Mouse (Mus musculus): ENCODE measurements at regions not wholly inside any gene's neighbourhood (a gene's known extent, or its start where the extent isn't known, plus 50 kb on each side); places are given as distances from the start of the nearest gene placed in this dataset.

- peak in 1 of 2 experiments; percentile 13 for DNase-seq (ENCODE audit: low read depth in 2 of 2, low spot score in 2 of 2)
Observed at GRCm38 (mm10) chr2:30718329-30718675, 85.2 kb downstream of the 1700001O22Rik start.

DNA sequence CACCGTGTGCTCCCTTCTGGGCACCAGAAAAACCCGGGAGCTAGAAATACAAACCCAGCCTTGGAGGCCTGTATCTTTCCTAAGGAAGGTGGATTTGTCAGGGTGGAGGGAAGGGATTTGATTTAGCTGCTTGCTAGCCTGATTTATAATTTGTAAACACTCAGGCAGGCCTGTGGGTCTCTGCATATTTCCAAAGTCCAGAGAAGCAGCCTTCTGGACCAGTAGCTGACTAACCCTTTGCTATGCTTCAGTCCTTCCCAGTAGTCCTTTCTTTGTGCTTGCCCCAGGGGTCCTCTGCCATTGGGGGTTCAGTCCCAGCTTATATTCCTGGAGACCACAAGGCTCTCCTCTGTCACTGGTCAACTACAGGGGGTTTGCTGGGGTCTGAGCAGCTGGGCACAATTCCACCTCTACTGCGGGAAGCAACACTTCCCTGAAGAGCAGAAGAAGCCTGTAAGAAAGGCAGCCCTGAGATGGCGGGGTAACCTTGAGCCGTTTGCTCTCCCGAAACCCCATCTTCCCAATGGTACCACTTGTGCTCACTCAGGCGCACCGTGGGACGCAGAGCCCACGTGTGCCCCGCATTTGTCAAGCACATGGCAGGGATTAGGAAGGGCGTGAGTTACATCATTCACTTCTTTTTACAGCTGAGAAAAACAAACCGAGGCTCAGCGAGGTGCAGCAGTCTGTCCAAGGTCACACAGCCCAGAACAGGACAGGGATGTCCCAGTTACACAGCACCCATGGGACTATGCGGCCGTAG lies 85.7 kb downstream of the 1700001O22Rik start:
- no peak for DNase-seq (ENCODE audit: low read depth in 2 of 2, low spot score in 2 of 2)

DNA sequence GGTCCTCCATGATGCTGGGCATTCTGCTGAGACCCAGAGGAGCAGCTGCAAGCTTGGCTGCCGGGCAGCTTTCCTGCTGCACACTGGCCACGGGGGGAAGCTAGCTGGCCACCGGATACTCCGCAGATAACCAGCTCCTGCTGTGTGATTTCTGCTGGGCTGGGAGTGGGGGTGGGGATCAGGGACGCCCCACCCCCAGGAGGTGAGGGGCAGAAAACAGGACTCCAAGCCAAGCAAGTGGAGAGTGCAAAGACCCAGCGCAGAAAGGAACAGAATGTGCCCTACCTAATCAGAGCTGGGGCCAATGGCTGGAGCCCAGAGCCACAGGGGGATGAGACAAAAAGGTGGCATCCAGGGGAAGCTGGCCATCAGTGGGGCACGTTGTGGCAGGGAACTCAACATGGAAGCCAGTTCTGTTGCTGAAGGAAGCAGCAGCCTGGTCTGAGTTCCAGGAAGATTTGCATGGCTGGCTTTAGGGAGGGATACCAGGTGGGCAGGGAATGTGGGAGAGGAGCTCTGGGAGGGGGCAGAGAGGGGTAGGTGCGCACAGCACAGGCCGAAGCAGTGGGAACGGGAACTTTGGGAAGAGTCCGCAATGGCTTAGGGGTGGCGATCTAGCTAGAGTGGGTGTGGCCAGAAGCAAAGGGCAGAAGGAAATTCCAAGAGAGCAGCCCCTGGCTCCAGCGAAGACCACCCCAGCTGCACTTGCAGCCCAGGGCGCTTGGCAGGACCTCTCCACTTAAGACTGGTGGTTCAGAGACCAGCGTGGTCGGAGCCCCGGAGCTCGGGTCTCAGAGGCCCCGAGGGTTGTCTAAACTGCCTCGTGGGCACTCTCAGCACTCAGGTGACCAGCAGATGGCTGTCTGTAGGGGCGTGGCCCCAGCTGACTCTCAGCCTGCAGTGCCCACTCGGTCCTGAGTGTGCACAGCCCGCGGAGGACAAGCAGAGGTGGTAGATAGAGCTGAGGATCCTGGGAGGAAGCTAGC lies 86.6 kb downstream of the 1700001O22Rik start:
- no peak for DNase-seq (ENCODE audit: low read depth in 2 of 2, low spot score in 2 of 2)

DNA sequence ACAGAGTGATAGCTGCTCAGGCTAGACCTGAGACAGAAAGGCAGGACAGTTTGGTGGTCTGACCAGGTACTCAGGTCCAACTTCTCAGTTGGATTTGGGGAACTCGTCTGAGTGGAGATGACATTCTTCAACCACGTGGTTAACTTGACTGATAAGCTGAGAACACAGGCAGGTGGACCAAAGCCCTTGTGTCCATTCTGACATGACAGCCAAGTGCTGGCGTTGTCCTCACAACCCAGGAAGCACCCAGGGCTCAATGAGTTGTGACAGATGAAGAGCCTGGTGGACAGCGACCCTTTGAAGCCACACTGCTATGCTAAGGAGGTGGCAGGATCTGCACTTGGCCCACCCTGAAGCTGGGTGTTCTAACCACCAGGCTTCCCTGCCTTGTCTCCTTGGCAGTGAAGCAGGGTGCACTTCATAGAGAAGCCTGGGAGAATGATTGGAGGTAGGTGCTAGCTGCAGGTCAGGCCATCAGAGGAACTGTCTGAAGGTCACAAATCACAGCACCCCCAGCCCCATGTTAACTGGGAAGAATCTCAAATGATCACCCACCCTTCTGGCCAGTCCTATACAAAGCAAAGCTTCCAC lies 87.6 kb downstream of the 1700001O22Rik start:
- DNase-seq (ENCODE audit: low read depth in 2 of 2, low spot score in 2 of 2), result no peak

- DNase-seq (ENCODE audit: low read depth in 2 of 2, low spot score in 2 of 2), result no peak
Observed at GRCm38 (mm10) chr2:30713535-30713934, 89.9 kb downstream of the 1700001O22Rik start.

- no peak for DNase-seq (ENCODE audit: low read depth in 2 of 2, low spot score in 2 of 2)
Observed at GRCm38 (mm10) chr2:30712841-30713401, 90.5 kb downstream of the 1700001O22Rik start.

DNA sequence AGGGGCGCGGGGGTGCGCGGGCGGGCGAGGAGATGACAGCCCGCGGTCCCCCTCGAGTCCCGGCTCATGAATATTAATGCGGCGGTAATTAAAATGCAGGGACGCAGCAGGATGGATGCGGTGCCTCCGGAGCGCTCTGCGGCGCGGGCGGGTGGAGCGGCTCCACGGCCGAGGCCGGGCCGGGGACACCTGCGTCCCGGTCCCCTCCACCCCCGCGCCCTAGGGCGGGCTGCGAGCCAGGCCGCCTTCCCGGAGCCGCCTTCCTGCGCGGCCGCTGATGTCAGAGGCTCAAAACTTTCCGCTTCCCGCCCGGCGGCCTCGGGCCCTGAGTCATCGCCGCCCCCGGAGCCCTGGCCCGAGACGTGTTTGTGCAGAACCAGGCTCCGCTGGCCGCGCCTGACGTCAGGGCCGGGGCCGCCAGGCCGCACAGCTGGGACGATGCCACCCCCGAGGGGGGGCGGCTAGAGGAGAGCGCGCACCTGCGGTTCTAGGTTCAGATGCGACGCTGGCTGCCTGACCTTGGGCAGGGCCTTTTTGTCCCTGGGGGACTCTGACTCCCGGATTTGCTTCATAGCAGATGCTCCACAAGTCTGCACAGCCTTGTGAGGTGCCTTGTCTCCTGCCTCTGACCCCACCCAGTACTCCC lies 91.5 kb downstream of the 1700001O22Rik start:
- DNase-seq (ENCODE audit: low read depth in 2 of 2, low spot score in 2 of 2), result peak; percentile 58 to 63

- DNase-seq (ENCODE audit: low read depth in 2 of 2, low spot score in 2 of 2), result peak in 1 of 2 experiments; percentile 15
Observed at GRCm38 (mm10) chr2:30711476-30711852, 92.0 kb downstream of the 1700001O22Rik start.

- no peak for DNase-seq (ENCODE audit: low read depth in 2 of 2, low spot score in 2 of 2)
Observed at GRCm38 (mm10) chr2:30710895-30711294, 92.6 kb downstream of the 1700001O22Rik start.

DNA sequence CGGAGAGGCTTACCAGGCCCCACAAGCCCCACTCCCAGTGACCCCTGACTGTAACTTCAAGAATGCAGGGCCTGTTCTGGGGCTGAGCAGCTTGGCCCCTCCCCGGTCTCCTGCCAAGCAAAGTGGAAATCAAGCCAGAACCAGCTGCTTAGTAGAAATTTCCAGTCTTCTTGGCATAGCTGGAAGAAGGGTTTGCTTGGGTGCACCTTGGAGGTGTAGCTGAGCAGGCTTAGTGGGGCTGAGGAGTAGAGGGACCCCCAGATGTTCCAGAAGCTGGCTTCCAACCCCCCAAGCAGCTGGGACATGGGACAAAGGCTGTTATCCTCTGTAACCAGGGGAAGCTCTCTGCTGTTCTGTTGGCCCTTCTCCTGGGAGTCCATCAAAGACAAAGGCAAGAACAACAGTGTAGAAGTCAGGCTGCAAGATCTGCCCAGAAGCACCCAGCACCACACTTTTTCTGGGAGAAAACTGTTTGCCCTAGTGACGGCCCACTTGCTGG lies 94.0 kb downstream of the 1700001O22Rik start:
- DNase-seq (ENCODE audit: low read depth in 2 of 2, low spot score in 2 of 2), result no peak

GRCm38 (mm10) chr2:30708762-30709385 lies 94.6 kb downstream of the 1700001O22Rik start:
- DNase-seq (ENCODE audit: low read depth in 2 of 2, low spot score in 2 of 2), result no peak

- no peak for DNase-seq (ENCODE audit: low read depth in 2 of 2, low spot score in 2 of 2)
Observed at GRCm38 (mm10) chr2:30708001-30708683, 95.3 kb downstream of the 1700001O22Rik start.

DNA sequence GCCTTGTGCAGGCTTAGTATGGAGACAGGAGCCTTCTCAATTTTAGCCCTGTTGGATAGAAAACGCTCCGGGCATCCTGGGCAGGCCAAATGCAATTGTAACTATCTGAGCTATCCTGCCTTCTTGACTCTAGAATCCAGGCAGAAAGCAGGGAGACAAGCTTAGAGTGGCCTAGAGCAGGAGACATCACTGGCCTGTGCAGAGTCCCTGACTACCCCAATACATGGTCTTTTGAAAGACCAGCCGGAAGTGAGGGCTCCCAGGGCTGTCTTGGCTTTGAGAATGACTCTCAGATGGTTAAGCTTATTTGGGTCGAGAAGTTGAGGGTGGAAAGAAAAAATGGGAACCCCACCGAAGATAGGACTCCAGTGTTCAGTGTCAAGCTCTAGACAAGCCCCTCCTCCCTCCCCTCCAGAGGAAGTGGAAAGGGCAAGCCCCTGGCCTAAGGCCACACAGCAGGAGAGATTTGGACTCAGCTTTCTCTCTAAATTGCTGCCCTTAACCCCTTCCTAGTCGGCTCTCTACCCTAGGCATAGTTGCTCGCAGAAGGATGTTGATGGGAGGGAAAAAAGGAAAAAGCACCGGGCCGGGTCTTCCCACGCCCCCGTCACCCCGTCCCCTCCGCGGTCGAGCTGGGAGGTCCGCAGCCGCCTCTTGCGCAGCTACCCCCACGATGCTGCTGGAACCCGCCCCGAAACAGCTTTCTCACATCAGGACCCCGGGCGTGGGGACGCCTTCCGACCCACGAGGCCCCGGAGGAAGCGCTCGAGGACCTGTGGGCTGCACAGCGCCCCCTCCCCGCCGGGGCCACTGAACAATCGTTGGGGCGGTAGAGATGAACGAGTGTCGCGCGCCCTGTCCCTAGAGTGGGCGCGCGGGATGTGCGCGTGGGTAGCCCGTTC lies 96.1 kb downstream of the 1700001O22Rik start:
- peak in 1 of 2 experiments; percentile 28 for DNase-seq (ENCODE audit: low read depth in 2 of 2, low spot score in 2 of 2)

- DNase-seq (ENCODE audit: low read depth in 2 of 2, low spot score in 2 of 2), result no peak
Observed at GRCm38 (mm10) chr2:30706036-30706435, 97.4 kb downstream of the 1700001O22Rik start.

GRCm38 (mm10) chr2:30703308-30703707 lies 100.2 kb downstream of the 1700001O22Rik start:
- DNase-seq (ENCODE audit: low read depth in 2 of 2, low spot score in 2 of 2), result no peak

GRCm38 (mm10) chr2:30702711-30703110 lies 100.8 kb downstream of the 1700001O22Rik start:
- no peak for DNase-seq (ENCODE audit: low read depth in 2 of 2, low spot score in 2 of 2)

DNA sequence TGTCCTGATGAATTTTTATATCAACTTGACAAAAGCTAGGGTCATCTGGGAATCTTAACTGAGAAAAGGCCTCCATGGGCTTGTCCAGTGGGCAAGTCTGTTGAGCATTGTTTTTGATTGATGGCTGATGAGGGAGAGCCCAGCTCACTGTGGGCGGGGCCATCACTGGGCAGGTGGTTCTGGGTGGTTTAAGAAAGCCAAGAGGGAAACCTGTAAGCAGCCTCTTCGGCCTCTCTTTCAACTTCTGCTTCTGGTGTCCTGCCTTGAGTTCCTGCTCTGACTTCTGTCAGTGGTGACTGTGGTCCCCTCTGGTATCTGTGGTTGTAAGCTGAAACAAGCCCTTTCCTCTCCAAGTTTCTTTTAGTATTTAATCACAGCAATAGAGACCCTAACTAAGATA lies 102.6 kb downstream of the 1700001O22Rik start:
- no peak for DNase-seq (ENCODE audit: low read depth in 2 of 2, low spot score in 2 of 2)

- no peak for DNase-seq (ENCODE audit: low read depth in 2 of 2, low spot score in 2 of 2)
Observed at GRCm38 (mm10) chr2:30700471-30700870, 103.0 kb downstream of the 1700001O22Rik start.

Measured in CD8-positive naive resting alpha-beta T cell, adult 2 months (primary cell).